Mouse (Mus musculus): ENCODE results near the gene Kmt2b. TPM values are rescaled to one million over a fixed set of nuclear protein-coding genes. Genes with fewer than 3 reads are reported as not detected.

Gene Kmt2b
- total RNA-seq, 4 experiments from 2014 or later = 44.1 to 60.2 (median 56.1) TPM

DNA sequence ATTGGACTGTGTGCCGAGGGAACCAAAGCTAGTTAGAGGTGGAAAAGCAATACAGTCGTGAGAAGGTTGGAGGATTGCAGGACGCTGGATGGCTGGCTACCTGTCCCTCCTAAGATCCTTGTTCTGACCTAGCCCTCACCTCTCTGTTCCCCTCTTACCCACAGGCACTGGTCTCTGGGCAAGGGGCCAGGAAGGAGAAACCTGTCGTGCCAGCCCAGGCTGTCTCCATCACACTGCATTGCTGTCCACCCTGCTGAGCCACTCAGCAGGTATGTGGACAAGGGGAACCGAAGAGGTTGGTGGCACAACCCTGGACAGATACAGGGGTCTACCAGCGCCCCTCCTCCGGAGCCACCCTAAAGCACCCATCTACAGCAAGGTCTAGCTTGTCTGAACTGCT is 12.1 kb upstream of the Kmt2b start:
- no peak for DNase-seq (ENCODE audit: low spot score in 2 of 2)

DNA sequence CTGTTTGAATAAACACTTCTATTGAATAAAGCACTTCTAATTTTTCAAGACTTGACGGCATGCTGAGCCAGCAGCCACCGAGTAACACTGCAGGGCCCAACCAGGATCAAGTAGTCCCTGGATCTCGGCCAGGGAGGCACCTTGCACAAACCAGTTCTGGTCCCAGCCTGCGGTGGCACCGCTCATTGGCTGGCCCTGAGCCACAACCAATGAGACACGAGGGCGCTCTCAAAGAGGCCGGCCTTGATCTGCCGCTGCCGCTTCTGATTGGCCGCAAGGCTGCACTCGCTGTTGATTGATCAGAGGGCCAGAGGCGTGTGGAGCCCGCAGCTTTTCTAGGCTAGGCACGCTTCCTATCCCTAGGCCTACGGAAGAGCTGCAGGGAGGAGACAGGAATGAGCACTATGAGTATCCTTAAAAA is 11.4 kb upstream of the Kmt2b start:
- peak; percentile 92 to 94 for DNase-seq (ENCODE audit: low spot score in 2 of 2)

DNA sequence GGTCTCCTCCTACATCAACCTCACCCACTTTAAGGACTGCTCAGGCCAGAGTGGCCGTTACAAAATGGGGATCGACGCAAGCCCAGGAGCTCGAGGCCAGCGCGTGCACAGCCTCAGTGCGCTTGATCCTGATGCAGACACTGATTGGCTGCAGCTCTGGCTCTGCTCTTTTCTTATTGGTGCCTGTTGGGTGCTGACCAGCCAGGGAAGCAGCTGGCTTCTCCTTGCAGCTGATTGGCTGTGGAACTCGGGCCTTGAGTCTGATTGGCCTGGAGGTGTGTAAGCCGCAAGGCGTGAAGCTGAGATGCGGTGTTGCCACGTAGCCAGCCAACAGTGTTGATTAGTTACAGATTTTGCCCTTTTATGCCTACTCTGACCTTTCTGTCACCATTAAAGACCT is 10.3 kb upstream of the Kmt2b start, which contains the start of gene Zbtb32:
Zbtb32 (minus strand) TSS at position 124 of the 400 bp plus-strand sequence.
- DNase-seq (ENCODE audit: low spot score in 2 of 2) = no peak

DNA sequence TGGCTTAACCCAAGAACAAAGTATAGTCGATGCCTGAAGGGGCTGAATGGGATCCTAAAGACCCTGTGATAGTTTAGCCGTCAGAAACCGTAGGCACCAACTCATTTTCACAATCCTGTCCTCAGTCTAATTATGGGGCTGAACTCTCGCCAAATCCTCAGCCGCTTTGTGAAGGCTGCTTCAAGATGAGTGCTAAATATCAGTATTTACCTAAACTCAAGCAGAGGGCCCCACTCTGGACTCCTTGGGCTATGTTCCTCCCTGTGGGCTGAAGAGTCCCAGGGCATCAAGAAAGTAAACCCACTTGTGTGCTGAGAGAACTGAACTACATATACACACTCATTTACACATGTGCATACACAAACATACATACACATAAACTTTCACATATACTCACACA is 8.3 kb upstream of the Kmt2b start:
- no peak for DNase-seq (ENCODE audit: low spot score in 2 of 2)

DNA sequence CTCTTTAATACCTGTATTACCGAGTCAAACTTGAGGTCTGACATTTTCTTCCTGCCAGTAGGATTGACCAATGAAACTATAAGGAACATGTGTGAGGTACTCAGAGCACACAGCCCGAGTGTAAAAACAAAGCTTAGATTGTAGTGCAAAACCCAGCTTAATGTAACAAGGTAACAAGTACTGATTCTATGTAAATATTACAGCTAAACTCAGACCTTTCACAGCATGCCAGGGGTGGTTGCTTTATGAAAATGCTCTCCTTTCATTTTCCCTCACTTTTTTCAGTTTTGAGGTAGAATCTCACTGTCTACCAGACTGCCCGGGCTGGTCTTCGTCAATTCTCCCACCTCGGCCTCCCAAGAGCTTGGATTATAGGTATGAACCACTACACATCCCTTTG is 7.6 kb upstream of the Kmt2b start:
- no peak for DNase-seq (ENCODE audit: low spot score in 2 of 2)

DNA sequence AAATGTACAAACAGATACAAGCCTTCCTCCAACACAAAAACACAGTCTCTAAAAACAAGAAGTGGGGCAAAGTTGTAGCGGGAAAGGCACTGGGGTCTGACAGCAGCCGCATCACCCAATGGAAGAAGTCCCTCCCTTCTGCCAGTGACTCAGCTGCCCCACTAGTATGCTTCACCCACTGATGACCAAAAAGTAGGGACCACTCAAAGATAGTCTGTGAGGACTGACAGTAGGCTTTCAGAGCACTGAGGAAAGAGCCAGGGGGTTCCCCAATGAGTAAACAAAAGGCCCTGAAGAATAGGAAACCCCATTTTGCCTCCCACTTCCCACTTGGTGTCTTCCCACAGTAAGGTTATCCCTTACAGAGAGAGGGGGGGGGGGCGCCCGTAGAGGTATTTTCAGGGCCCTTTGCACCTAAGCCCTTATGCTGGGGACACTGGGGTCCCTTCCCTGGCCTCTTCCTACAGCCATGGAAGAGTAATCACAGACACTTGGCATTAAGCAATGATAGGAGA is 6.0 kb upstream of the Kmt2b start:
- DNase-seq (ENCODE audit: low spot score in 2 of 2) = no peak

DNA sequence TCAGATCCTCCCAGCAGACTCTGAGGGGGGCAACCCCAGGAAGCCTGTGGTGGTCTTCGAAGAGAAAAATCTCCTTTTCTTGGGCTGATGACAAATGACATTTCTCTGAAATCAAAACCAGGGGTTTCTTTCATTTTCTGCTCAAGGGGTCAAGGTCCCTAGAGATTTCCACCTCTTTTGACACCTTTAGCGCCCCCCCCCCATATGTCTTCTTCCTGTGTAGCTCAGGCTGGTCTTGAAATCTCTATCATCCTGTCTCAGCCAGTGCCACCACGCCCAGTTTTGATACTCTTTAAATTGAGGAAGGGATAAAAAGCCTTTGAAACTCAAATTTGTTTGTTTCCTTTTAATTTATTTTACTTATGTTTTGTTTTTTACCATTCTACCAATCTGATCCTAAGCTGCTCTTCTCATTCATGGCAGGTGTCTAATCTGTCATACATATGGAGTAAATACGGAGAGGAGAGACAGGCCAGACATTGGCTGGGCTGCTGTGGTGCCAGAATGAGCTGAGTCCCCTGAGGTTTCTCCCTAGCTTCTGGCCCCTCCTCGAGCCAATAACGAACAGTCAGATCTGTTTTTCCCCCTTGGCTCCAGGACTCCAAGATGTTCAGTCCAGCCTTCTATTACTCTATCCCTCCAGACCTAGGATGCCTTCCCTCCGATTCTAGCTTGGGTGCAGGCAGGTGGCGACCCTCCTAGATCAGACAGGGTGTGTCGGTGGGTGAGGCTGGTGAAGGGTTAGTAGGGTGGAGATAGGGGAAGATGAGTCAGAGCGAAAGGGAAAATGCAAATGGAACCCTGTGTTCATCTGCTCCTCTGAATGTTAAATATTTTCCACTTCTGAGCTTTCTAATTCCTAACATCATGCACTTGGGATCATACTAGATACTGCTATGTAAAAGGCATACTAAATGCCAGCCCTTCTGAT is 5.3 kb upstream of the Kmt2b start:
- no peak for DNase-seq (ENCODE audit: low spot score in 2 of 2)

DNA sequence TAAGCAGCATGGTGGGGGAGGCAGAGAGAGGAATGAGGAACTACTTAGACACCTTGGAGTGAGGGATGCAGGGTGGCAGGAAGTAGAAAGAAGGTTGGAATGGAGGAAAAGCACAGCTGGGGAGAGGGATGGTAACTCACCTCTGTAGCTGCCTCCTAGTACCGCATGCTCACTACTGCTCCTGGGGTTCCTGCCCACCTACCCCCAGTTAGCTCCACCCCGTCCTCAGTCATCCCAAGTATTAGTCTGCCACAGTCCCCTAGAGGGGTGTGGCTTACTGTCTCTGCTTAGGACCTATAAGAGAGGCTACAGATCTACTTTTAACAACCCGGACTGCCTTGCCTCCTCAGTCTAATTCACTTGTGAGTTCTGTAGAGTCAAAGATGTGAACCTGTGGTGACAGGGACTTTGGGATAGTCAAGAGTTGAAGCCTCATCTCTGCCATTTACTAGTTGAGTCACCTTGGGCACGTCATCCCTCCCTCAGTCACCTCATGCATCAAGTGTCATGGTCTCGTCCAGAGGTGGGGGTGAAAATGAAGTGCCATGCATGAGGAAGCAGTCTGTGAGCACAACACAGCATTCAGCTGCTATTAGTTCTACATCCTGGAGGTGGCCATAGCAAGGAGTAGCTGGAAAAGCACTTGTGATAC is 4.4 kb upstream of the Kmt2b start:
- DNase-seq (ENCODE audit: low spot score in 2 of 2) = no peak

DNA sequence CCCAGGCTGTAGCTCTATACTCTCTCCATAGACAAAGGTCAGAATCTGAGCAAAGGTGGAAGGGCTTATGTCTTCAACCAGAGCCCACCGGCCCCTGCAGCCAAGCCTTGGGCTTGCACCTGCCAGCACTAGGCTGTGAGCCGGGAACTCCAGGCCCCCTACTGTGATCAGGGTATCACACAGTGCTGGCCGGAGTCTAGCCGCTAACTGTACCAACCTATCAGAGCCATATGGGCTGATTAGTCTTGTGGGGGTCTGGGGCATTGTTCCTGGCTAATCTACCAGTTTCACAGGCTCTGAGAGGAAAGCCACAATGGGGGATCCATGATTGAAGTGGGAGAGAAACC is 3.1 kb upstream of the Kmt2b start:
- DNase-seq (ENCODE audit: low spot score in 2 of 2) = no peak

DNA sequence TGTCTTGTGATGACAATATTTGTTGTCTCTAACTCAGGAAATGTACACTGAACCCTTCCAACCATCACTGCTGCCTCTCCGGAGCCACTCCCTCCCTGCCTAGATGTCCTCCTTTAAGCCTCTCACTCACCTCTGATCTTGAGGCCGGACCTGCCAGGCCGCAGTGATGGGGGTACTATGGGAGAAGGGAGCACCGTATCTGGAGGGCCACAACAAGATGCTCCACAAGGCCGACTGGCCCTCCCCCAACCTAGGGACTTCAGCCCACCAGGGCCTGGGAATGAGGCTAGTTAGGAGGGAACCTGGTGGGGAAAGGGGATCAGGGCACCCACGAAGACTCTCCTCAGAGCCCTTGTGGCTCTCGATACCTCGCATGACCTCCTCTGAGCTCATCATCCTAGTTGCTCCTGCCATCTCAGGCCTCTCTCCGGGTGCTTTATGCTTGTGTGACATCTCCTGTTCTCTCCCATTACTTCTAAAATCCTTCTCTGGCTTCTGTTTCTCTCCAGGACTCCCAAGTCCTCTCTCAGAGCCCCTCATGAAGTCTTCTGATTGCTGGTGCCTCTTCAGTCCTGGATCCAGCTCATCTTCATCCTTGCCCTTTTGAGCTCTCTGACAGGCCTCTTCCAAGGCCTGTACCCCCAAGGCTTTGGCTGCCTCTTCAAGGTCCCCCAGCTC is 2.5 kb upstream of the Kmt2b start:
- DNase-seq (ENCODE audit: low spot score in 2 of 2) = no peak

DNA sequence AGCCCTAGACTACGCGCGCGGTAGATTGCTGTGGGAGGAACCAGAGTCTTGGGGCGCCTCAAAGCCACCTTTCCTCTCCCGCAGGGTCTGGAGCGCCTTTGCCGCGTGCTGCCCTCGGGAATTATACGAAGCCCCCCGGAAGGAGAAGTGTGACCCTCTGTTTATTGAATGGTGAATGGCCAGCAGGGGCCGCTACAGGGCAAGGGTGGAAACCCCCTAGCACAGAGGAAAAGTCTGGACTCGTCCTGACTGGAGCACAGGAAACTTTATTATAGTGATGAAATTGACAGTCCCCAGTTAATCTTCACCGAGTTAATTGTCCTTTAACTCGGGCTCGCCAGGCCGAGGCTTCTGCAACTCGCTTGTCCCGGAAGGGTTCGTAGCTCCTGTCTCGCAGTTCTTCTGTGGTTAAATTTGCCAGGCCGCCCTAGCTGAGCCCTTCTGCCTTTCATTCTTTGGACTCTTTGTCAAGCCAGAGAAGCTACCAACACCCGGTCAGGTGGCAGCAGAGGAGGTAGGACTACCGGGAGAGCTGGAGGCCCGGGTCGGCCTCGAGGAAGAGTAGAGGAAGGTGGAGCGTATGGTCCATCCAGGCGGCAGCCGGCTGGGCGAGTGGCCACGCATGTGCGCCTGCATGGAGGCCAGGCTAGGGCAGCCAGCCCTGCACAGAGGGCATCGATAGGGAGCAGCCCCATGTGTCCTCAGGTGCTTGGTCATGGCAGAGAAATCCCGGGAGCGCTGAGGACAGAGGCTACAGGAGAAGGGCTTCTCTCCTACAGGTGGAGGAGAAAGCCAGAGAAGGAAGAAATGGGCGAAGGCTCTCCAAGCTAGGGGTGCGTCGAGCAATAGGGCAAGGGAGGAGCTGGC is 1.1 kb upstream of the Kmt2b start:
- DNase-seq (ENCODE audit: low spot score in 2 of 2) = peak; percentile 70 to 79

DNA sequence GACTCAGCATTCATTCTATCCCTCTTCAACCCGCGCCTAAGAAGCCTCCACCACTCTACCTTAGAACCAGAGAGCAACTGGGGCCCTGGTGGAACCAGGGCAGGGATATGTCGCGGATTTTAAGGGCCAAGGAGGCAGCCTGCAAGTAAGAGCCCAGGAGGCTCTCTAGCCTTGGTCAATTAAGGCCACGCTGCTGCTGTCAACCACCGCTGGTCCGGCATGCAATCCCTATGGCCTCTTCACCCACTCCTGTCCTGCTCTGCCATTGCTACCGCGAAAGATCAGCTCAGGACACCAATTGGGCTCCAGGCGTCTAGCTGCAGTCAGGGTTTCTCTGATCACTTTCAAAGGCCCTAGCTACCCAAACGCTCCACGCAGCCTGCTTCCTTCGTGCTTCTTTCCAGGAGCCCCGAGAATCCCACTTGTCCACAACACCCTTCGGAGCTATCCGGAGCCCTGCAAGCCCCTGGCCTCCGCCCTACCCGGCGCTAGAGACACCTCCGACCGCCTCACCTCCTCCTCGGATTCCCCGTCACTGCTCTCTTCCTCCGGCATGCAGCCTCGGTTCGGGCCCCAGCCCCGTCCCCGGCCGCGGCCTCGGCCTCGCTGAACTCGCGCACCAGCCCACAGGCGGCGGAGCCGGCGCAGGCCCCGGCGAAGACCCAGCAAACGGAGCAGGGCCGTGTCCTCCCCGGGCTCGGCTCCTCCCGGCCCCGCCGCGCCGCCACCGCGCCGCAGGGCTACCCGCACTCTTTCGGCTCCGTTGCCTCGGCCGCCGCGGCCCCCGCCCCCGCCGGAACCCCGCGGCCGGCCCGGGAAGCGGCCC is 471 bp downstream of the Kmt2b start:
- peak in 1 of 2 experiments; percentile 46 for DNase-seq (ENCODE audit: low spot score in 2 of 2)

DNA sequence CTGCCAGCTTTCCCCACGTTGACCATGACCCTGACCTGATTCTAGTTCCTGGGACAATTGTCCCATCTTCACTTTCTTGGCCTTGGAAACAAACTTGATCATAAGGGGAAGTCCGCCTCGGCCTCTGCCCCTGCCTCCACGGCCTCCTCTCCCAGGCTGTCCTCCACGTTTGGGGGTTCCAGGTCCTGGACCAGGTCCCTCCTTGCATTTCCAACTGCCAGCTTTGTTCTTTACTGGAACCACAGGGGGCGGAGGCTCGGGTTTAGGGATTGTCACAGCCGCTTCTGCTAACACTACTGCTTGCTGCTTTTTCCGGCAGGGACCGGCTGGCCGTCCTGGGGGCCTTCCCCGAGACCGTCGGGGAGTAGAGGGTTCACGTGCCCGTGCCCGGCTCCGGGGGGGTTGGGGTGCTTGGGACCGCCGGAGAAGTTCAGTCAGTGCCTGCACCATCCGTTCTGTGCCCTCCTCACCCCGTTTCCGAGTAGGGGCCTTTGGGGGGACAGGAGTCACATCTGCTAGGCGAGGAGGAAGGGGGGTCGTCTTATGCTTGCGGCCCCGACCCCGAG is 2.0 kb downstream of the Kmt2b start:
- DNase-seq (ENCODE audit: low spot score in 2 of 2) = no peak

DNA sequence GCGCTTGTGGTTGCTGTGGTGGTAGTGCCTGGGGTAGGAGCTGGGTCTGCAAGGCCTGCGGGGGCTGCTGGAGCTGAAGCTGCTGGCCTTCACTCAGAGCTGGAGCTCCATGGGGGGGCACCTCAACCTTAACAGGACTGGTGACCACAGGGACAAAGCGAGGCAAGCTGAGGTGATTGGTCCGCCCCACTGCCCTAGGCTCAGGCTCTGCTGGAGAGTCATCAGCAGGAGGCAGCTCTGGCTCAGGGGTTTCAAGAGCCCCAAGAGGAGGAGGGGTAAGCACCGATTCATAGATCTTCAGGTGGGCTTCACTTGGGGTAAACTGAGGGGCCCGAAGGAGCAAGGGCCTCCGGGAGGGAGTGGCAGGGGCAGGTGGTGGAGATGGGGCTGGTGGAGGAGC is 3.4 kb downstream of the Kmt2b start:
- no peak for DNase-seq (ENCODE audit: low spot score in 2 of 2)

DNA sequence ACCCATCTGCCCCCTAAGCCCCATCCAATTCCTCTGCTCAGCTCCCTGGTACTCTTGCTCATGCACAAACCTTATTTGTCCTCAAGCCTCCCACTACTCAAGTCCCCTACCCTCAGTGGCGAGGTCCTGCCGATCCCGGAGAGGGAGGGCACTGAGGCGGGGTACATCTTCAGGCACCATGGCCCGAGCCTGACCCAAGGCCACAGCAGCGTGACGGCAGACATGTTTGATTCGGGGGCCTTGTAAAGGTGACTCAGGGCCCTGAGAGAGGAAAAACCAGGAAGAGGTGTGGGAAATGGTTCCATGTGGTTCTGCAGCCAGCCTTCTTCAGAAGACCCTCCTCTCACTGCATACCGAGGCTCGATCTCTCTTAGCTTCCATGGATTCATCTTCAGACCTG is 4.2 kb downstream of the Kmt2b start:
- DNase-seq (ENCODE audit: low spot score in 2 of 2) = no peak

DNA sequence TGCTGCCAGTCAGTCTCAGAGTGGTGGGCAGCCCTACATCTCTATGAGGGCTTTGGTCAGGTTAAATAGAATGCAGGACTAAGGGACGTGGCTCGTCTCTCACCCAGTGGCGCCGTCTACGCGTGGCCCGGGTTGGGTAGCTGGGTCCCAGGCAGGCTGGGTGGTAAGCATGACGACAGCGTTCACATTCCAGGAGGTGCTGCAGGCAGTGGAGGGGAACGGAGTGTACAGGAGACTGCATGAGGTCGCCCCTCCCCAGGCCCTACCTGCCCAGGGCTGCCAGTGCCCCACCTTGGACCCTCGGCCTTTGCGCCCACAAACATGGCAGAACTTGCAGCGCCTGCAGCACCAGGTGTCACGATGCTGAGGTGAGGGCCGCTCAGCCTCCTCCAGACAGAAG is 7.0 kb downstream of the Kmt2b start:
- no peak for DNase-seq (ENCODE audit: low spot score in 2 of 2)

DNA sequence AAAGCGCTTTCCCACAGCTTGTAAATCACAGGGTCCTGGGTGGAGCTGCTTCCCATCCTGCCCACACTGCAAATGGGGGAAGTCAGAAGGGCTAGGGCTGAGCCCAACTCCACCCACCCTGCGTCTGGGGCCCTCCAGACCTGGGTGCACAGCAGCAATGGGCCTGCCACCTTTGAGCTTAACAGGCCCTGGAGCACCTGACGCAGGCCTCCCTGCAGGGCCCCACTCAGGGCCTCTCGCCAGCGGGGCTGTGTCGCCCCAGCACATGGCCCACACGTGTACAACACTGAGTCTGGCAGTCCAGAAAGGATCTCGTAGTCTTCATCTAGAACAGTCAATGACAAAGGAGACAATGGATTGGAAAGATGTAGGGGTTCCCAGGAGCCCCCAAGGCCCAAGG is 8.6 kb downstream of the Kmt2b start:
- no peak for DNase-seq (ENCODE audit: low spot score in 2 of 2)

DNA sequence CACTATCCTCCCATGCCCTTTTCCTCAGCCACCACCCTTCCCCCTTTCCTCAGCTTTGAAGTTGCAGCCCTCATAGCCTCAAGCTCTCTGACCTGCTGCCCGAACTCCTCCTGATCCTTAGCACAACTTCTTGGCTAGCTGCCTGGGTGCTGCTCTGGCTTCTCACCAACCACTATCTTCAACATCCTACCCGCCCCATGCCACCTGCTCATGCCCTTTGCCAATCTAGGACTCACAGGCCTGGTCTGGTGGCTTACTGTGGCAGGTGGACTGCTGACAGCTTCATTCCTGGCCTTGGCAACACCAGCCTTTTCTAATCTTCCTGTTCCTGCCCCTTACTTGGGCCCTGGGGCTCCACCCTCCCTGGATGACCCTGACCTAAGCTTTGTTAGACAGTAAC is 15.6 kb downstream of the Kmt2b start:
- no peak for DNase-seq (ENCODE audit: low spot score in 2 of 2)

DNA sequence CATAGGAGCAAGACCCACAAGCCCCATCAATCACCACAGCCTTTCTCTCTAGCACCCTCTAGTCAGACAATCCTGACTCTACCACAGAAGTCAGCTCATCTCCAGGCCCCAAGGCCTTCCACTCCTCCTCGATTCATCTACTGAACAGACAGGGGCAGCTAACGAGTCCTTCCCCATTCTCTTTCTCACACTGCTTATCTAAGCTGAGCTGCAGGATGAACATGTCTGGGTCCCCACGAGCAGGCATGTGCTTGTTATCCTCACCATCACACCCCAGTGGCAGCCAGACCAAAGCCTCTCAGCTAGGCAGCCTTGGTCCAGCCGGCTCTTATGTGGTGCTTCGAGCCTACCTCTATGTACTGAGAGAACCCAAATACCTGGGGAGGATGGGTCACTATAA is 16.1 kb downstream of the Kmt2b start:
- DNase-seq (ENCODE audit: low spot score in 2 of 2) = no peak

DNA sequence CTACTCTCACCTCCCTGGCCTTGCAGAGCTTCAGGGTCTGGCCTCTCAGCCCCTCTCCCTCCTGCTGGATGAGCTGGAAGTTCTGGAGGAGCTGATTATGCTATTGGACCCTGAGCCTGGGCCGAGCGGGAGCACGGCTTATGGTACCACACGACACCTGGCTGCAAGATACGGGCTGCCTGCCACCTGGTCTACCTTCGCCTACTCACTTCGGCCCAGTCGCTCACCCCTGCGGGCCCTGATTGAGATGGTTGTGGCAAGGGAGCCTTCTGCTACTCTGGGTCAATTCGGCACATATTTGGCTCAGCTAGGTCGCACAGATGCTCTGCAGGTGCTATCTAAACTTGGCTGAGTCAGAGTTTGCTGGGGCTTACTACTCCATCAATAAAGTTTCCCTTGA is 21.0 kb downstream of the Kmt2b start:
- DNase-seq (ENCODE audit: low spot score in 2 of 2) = no peak

Data from layer of hippocampus, adult 8-10 months (tissue).